Mouse (Mus musculus) embryonic facial prominence, embryonic 12.5 days (tissue): ENCODE measurements around the gene Adora3. TPM values are rescaled to one million over a fixed set of nuclear protein-coding genes. Genes with fewer than 3 reads are reported as not detected.

Source experiments
- ATAC-seq: fragments of 200-750 bp; cut with Nextera tagmentation; 2 replicates; pipeline ENCODE4 v1.8.0; 2017; ENCODE audit not compliant: insufficient number of reproducible peaks, insufficient read depth, low FRiP score, low TSS enrichment
- H3K27ac ChIP-seq: fragments of 300-500 bp; sonication (generic); 2 replicates; pipeline ENCODE4 v1.5.1; 2016; ENCODE audit warnings: mild to moderate bottlenecking
- H3K27me3 ChIP-seq: fragments of 300-500 bp; sonication (generic); 2 replicates; pipeline ENCODE4 v1.6.1; 2016; ENCODE audit warnings: mild to moderate bottlenecking, moderate library complexity
- H3K36me3 ChIP-seq: fragments of 300-500 bp; sonication (generic); 2 replicates; pipeline ENCODE4 v1.6.1; 2016; ENCODE audit warnings: mild to moderate bottlenecking
- H3K4me1 ChIP-seq: fragments of 300-500 bp; sonication (generic); 2 replicates; pipeline ENCODE4 v1.6.1; 2016
- H3K4me2 ChIP-seq: fragments of 300-500 bp; sonication (generic); replicated peaks from 2 replicates; pipeline ENCODE4 v1.6.1; 2016; ENCODE audit warnings: mild to moderate bottlenecking, moderate library complexity
- H3K4me3 ChIP-seq: fragments of 300-500 bp; sonication (generic); 2 replicates; pipeline ENCODE4 v1.5.1; 2016; ENCODE audit warnings: mild to moderate bottlenecking
- H3K9ac ChIP-seq: fragments of 300-500 bp; sonication (generic); 2 replicates; pipeline ENCODE4 v1.6.1; 2016; ENCODE audit warnings: mild to moderate bottlenecking, moderate library complexity
- H3K9me3 ChIP-seq: fragments of 300-500 bp; sonication (generic); 2 replicates; pipeline ENCODE4 v1.6.1; 2016; ENCODE audit warnings: mild to moderate bottlenecking, moderate library complexity
- WGBS: fragments of 180-500 bp; shearing (Covaris S2); methylation state at CpG from one replicate; pipeline ENCODE4 v1.1.7; 2016; 5-methylcytosine and 5-hydroxymethylcytosine counted together
- polyA plus RNA-seq: library from polyadenylated mRNA; unstranded; fragments of >200 nt; fragmentation: Nextera tagmentation; extraction: Ambion mirVana; gene quantifications from 2 replicates; pipeline ENCODE4 v1.2.1, GENCODE M21; 2016

Gene Adora3
- polyA plus RNA-seq, 1 experiment from 2014 or later: 0.26 TPM

DNA sequence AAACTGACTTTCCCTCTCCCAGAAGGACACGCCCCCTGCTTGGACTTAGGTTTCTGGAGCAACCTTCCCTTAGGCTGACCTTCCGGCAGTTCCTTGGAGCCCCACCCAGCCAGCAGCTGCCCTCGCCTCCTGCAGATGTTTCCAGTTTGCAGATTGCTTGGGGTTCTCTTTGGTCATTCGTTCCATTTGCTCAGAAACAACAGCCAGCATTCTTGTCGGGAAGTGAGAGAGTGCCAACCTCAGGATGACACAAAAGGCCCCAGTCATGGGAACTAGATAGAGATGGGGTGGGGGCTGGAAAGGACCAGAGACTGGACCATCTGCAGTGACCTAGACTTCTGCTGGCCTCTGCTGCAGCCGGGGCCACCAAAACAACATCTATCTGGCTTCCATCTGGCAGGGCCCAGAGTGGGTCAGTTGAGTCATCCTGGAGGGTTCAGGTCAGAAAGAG is 23.3 kb downstream of the Adora3 start:
- H3K27me3 ChIP-seq: no peaks in the 10 kb centered on the region
- H3K9ac ChIP-seq: no peak overlapping the region
- peaks cover 25% of the 10 kb centered on the region; the same call in 1 of the 2 replicates for H3K4me1 ChIP-seq
- H3K4me2 ChIP-seq: no peak overlapping the region
- no peaks in the 10 kb centered on the region for H3K9me3 ChIP-seq
- H3K27ac ChIP-seq: no peak overlapping the region
- 19% methylated on average over 6 of the region's 6 CpGs for WGBS
- H3K4me3 ChIP-seq: no peak overlapping the region
- no peaks in the 10 kb centered on the region for H3K36me3 ChIP-seq
- ATAC-seq: no peak

DNA sequence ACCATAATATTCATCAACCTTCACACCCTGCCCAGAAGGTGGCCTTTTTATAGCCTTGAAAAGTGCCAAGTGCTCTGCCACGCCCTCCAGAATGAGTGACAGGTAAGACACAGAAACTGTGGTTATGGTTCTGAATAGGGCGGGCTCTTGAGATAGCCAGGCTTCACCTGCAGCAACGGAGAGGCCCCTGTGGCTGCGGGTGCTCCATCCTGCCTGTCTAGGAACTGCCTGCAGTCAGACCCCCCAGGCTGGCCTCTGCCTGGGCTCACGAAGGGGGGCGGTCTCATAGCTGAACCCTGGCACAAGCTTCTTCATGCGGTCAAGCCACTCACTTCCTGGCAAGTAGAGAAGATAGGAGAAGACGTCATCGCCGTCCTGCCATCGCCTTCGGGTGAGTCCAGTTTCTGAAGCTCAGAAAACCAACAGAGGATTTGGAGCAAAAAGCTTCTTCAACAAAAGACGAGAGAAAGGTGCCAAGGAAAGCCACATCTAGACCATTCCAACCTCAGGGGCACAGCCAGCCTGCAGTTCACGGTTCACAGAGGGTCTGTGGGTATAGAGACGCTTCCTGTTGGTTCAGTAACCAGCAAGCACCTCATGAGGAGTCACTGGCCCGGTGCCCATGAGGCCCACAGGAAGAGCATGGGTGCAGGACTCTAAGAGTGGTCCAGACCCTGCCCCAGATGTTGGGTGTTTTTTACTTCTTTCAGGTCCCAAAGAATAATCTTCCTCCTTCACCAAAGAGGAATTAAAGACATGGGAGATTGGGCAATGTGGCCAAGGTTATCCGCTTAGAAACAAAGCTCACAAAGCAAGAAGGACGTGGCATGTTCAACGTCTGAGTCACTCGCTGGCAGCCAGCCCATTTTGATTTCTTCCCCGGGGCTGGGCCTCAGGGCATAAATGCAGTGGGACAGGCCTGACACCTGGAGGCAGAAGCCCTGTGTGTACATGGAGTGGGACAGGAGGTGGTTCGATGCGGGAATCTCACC is 24.2 kb downstream of the Adora3 start:
- WGBS: 81% methylated on average over 23 of the region's 23 CpGs
- H3K27me3 ChIP-seq: no peaks in the 10 kb centered on the region
- no peak overlapping the region for H3K9ac ChIP-seq

GRCm38 (mm10) chr3:105896811-105897210 is 26.2 kb downstream of the Adora3 start:
- H3K4me1 ChIP-seq: peaks cover 25% of the 10 kb centered on the region; the same call in 1 of the 2 replicates
- H3K9ac ChIP-seq: no peak overlapping the region
- 85% methylated on average over 3 of the region's 3 CpGs for WGBS
- H3K4me2 ChIP-seq: no peak overlapping the region
- no peaks in the 10 kb centered on the region for H3K27me3 ChIP-seq
- no peaks in the 10 kb centered on the region for H3K9me3 ChIP-seq
- no peak overlapping the region for H3K27ac ChIP-seq
- no peak overlapping the region for H3K4me3 ChIP-seq
- H3K36me3 ChIP-seq: no peaks in the 10 kb centered on the region
- ATAC-seq: no peak

More for the DNA sequence above, 24.2 kb downstream of the Adora3 start:
- H3K27ac ChIP-seq: no peak overlapping the region
- H3K4me2 ChIP-seq: no peak overlapping the region
- ATAC-seq: no peak
- H3K4me1 ChIP-seq: peaks cover 25% of the 10 kb centered on the region; the same call in 1 of the 2 replicates
- no peak overlapping the region for H3K4me3 ChIP-seq
- no peaks in the 10 kb centered on the region for H3K9me3 ChIP-seq
- H3K36me3 ChIP-seq: no peaks in the 10 kb centered on the region

- no peaks in the 10 kb centered on the region for H3K36me3 ChIP-seq
- no peak overlapping the region for H3K4me2 ChIP-seq
- no peak overlapping the region for H3K27ac ChIP-seq
- no peak overlapping the region for H3K9ac ChIP-seq
- no peak overlapping the region for H3K4me3 ChIP-seq
- H3K9me3 ChIP-seq: no peaks in the 10 kb centered on the region
- ATAC-seq: no peak
- WGBS: 88% methylated on average over 2 of the region's 2 CpGs
- peaks cover 20% of the 10 kb centered on the region; the same call in 1 of the 2 replicates for H3K4me1 ChIP-seq
- no peaks in the 10 kb centered on the region for H3K27me3 ChIP-seq
These were observed 27.7 kb downstream of the Adora3 start for GRCm38 (mm10) chr3:105898325-105898724.

GRCm38 (mm10) chr3:105898861-105899260 is 28.2 kb downstream of the Adora3 start:
- no peak for ATAC-seq

DNA sequence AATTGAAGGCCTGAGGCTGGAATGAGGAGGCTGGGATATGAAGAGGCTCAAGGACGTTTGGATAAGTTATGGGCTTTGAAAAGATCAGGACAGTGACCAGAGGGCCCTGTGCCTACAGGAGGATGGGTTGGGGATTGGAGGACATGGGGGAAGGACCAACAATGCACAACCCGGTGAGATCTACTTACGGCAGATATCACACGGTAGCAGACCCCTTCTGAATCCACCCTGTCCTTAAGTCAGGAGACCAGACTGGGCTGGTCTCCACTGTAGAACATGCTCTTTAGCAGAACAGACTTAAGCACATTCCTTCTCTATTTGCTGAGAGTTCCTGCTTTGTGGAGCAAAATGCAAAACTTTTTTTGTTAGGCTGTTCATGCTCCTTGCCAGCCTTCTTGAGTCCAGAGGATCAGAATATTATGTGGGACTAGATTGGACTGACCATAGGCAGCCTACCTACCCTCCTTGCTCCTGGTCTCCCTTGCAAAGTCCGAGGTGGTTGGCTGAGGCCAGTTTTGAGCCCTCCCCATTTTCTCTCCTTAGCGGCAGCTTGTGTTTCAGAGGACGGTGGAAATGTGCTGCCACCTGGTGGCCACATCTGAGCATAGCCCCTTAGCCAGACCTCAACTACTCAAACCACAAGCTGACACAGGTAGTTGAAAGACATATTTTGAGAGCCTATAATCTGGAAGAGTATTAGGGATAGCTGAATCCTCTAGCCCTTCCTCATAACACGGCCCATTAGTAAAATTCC is 28.9 kb downstream of the Adora3 start:
- Histone ChIP-seq H3K27ac (no peak overlapping the region), H3K36me3 (no peaks in the 10 kb centered on the region), H3K9ac (no peak overlapping the region), H3K4me1 (peaks cover 8% of the 10 kb centered on the region; the same call in 1 of the 2 replicates), H3K9me3 (no peaks in the 10 kb centered on the region), H3K4me2 (no peak overlapping the region), H3K27me3 (no peaks in the 10 kb centered on the region), H3K4me3 (no peak overlapping the region)
- ATAC-seq: no peak; the same call in 1 of the 2 replicates
- 40% methylated on average over 8 of the region's 8 CpGs for WGBS

More at GRCm38 (mm10) chr3:105898861-105899260, 28.2 kb downstream of the Adora3 start:
- Histone ChIP-seq H3K9ac (no peak overlapping the region), H3K27me3 (no peaks in the 10 kb centered on the region), H3K27ac (no peak overlapping the region), H3K4me1 (peaks cover 15% of the 10 kb centered on the region; the same call in 1 of the 2 replicates), H3K9me3 (no peaks in the 10 kb centered on the region), H3K36me3 (no peaks in the 10 kb centered on the region), H3K4me3 (no peak overlapping the region), H3K4me2 (no peak overlapping the region)
- WGBS: 88% methylated on average over 11 of the region's 11 CpGs

DNA sequence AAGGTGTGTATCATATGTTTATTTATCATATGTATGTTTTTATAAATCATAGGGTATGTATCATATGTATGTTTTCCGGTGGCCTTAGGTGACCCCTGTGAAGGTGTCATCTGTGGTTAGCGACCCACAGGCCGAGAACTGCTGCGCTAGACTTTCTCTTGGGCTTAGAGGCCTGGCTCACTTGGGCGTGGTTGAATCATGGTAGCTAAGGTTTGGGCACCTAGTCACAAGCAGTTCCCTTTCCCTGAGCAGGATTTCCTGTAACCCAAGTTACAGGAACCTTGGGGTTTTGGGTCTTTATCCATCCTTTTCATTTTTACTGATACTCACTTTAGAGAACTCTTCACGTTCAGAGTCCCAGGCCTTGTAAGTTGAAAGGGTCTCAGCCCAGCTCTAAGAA is 29.6 kb downstream of the Adora3 start:
- WGBS: 80% methylated on average over 6 of the region's 6 CpGs
- no peaks in the 10 kb centered on the region for H3K27me3 ChIP-seq
- H3K36me3 ChIP-seq: no peaks in the 10 kb centered on the region
- no peak for ATAC-seq
- H3K9me3 ChIP-seq: no peaks in the 10 kb centered on the region; the same call in 1 of the 2 replicates
- no peak overlapping the region for H3K9ac ChIP-seq
- no peak overlapping the region for H3K27ac ChIP-seq
- no peak overlapping the region for H3K4me2 ChIP-seq
- peaks cover under 1% of the 10 kb centered on the region; the same call in 1 of the 2 replicates for H3K4me1 ChIP-seq
- H3K4me3 ChIP-seq: no peak overlapping the region

DNA sequence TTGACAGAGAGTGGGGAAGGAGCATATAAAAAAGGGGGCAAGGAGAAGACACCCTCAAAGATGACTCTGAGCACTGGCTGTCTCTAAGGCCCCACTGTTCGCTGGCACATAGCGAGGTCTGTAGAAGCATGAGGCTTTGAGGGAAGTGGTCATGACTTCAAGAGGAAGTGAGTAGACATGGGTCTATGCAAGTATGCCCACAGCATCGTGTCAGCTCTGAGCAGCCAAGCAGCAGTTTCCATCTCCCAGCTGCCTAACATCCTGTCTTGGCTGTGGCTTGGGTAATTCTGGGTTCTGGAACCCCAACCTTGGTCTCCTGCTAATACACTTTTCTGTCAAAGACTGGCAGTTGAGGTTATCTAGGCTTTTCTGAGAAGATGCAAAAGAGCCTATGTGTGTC is 30.1 kb downstream of the Adora3 start:
- H3K4me1 ChIP-seq: no peaks in the 10 kb centered on the region
- H3K4me2 ChIP-seq: no peak overlapping the region
- WGBS: 87% methylated on average over 3 of the region's 3 CpGs
- H3K36me3 ChIP-seq: no peaks in the 10 kb centered on the region
- H3K9me3 ChIP-seq: no peaks in the 10 kb centered on the region; the same call in 1 of the 2 replicates
- ATAC-seq: no peak
- no peaks in the 10 kb centered on the region for H3K27me3 ChIP-seq
- no peak overlapping the region for H3K27ac ChIP-seq
- no peak overlapping the region for H3K9ac ChIP-seq
- H3K4me3 ChIP-seq: no peak overlapping the region

DNA sequence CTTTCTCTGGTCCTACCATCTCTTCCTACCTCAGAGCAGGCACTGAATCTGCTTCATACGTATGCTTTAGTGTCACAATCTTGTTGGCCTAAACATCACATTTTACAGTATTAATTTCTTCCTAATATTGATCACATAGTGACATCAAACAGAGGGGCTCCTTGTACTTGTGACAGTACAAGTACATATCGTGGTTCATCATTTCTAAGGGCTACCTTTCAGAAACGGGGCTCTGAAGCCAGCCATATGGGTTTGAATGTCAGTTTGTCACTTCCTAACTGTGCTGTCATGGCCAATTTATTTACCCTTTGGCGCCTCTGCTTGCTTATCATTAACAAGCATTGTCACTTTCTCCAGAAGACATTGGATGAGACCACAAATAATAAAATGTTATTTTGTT is 30.8 kb downstream of the Adora3 start:
- Histone ChIP-seq H3K9me3 (no peaks in the 10 kb centered on the region; the same call in 1 of the 2 replicates), H3K27ac (no peak overlapping the region), H3K4me2 (no peak overlapping the region), H3K4me3 (no peak overlapping the region), H3K36me3 (no peaks in the 10 kb centered on the region), H3K9ac (no peak overlapping the region), H3K27me3 (no peaks in the 10 kb centered on the region), H3K4me1 (no peaks in the 10 kb centered on the region)
- 78% methylated on average over 4 of the region's 4 CpGs for WGBS
- ATAC-seq: no peak

DNA sequence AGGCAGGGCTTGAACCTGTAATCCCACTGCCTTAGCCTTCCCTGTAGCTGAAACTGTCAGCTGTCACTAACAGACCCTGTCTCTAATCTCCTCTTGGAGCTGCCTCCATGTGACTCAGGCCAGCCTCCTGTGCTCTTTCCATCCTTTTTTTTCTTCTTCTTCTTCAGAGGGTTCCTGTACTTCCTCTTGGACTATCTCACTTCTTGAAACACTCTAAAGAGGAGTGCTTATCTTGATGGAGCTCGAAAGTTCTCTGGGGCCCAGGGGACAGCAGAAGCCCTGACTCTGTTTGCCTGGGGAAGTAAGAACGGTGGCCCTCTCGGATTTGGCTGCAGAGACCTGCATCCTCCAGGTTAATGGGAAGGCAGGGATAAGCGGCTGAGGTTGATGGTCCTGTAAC is 33.6 kb downstream of the Adora3 start:
- no peak overlapping the region for H3K4me3 ChIP-seq
- H3K27me3 ChIP-seq: no peaks in the 10 kb centered on the region
- ATAC-seq: no peak
- no peak overlapping the region for H3K27ac ChIP-seq
- WGBS: 71% methylated on average over 4 of the region's 4 CpGs
- no peak overlapping the region for H3K4me2 ChIP-seq
- no peaks in the 10 kb centered on the region for H3K36me3 ChIP-seq
- no peaks in the 10 kb centered on the region; the same call in 1 of the 2 replicates for H3K9me3 ChIP-seq
- no peaks in the 10 kb centered on the region for H3K4me1 ChIP-seq
- no peak overlapping the region for H3K9ac ChIP-seq

- Histone ChIP-seq H3K4me1 (no peaks in the 10 kb centered on the region), H3K27me3 (no peaks in the 10 kb centered on the region), H3K27ac (no peak overlapping the region), H3K4me2 (no peak overlapping the region), H3K9me3 (no peaks in the 10 kb centered on the region; the same call in 1 of the 2 replicates), H3K9ac (no peak overlapping the region), H3K4me3 (no peak overlapping the region), H3K36me3 (no peaks in the 10 kb centered on the region)
- 90% methylated on average over 9 of the region's 9 CpGs for WGBS
- ATAC-seq: no peak
These were observed 34.1 kb downstream of the Adora3 start for GRCm38 (mm10) chr3:105904721-105905120.
